Mouse (Mus musculus) heart, embryonic 11.5 days (tissue): ENCODE results near the gene Edil3. TPM values are rescaled to one million over a fixed set of nuclear protein-coding genes. Genes with fewer than 3 reads are reported as not detected.

Experiments used
- ATAC-seq: fragments of 200-750 bp; cut with Nextera tagmentation; replicated peaks from 2 replicates; pipeline ENCODE4 v1.8.0; 2017; ENCODE audit warnings: moderate library complexity; ENCODE audit not compliant: insufficient number of reproducible peaks, low FRiP score, low TSS enrichment
- H3K27ac ChIP-seq: fragments of 300-500 bp; sonication (generic); 2 replicates; pipeline ENCODE4 v1.5.1; 2014; ENCODE audit warnings: mild to moderate bottlenecking, low read depth, low read length
- H3K27me3 ChIP-seq: fragments of 300-500 bp; sonication (generic); 2 replicates; pipeline ENCODE4 v1.6.1; 2014; ENCODE audit warnings: mild to moderate bottlenecking, low read length, mixed read lengths; ENCODE audit not compliant: control insufficient read depth, insufficient read depth
- H3K36me3 ChIP-seq: fragments of 300-500 bp; sonication (generic); 2 replicates; pipeline ENCODE4 v1.6.1; 2014; ENCODE audit warnings: mild to moderate bottlenecking, low read length, moderate library complexity, mixed read lengths; ENCODE audit not compliant: control insufficient read depth, insufficient read depth
- H3K4me1 ChIP-seq: fragments of 300-500 bp; sonication (generic); 2 replicates; pipeline ENCODE4 v1.6.1; 2014; ENCODE audit warnings: low read length; ENCODE audit not compliant: control insufficient read depth, insufficient read depth
- H3K4me2 ChIP-seq: fragments of 300-500 bp; sonication (generic); 2 replicates; pipeline ENCODE4 v1.6.1; 2014; ENCODE audit warnings: mild to moderate bottlenecking, moderate library complexity
- H3K4me3 ChIP-seq: fragments of 300-500 bp; sonication (generic); 2 replicates; pipeline ENCODE4 v1.5.1; 2014; ENCODE audit warnings: low read depth, low read length
- H3K9ac ChIP-seq: fragments of 300-500 bp; sonication (generic); 2 replicates; pipeline ENCODE4 v1.6.1; 2014; ENCODE audit warnings: mild to moderate bottlenecking, low read depth, low read length, moderate library complexity
- H3K9me3 ChIP-seq: fragments of 300-500 bp; sonication (generic); replicated peaks from 2 replicates; pipeline ENCODE4 v1.6.1; 2016; ENCODE audit warnings: low read length; ENCODE audit not compliant: control insufficient read depth
- WGBS: fragments of 180-500 bp; shearing (Covaris S2); extraction: QIAGEN DNeasy Blood & Tissue Kit; methylation state at CpG from one replicate; pipeline ENCODE4 v1.1.7; 2014; ENCODE audit not compliant: insufficient replicate concordance; 5-methylcytosine and 5-hydroxymethylcytosine counted together
- polyA plus RNA-seq: library from polyadenylated mRNA; unstranded; fragments of >200 nt; fragmentation: Nextera tagmentation; extraction: Ambion mirVana; gene quantifications from 2 replicates; pipeline ENCODE4 v1.2.1, GENCODE M21; 2014

Gene Edil3
- polyA plus RNA-seq, 1 experiment from 2014 or later: 15.1 TPM

DNA sequence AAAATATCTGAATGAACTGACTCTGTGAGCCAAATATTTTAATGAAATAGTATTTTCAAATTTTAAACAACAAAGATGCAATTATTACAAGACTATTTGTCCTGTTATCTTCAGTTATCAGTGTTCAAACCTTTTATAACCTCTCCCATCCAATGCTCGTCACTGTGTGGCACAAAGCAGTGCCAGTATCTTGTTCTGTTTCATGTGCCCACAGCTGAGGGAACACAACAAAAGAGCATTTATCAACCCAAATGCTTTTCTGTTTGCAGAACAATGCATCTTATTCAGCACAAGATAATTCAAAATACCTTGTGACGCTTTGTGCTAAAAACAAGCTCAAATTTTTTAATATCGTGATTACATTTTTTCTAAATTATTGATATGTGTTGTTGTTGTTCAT is 78.8 kb downstream of the Edil3 start:
- WGBS: 72% methylated on average over 3 of the region's 3 CpGs
- Histone ChIP-seq H3K36me3 (no peaks in the 10 kb centered on the region), H3K27ac (no peak overlapping the region), H3K4me2 (no peak overlapping the region), H3K4me3 (no peak overlapping the region), H3K4me1 (no peaks in the 10 kb centered on the region), H3K27me3 (no peaks in the 10 kb centered on the region), H3K9ac (no peak overlapping the region), H3K9me3 (no peaks in the 10 kb centered on the region)
- no peak for ATAC-seq

DNA sequence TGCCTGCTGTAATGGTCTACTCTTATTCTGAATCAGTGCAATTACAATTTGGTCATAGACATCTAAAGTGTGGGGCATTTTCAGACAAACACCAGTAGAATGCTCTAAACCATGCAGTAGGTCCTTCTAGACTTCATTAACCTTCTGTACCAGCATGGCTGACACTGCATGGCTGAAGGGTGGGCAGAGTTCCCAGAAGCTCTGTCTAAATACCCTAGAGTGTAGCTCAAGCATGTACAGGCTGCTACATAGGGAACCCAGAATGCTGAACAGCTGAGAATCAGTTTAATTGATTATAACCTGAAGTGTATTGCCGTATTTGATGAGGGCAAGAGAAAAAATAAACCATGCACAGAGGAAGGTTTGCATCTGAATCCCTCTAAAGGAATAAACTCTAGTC is 86.1 kb downstream of the Edil3 start:
- H3K4me2 ChIP-seq: no peak overlapping the region

DNA sequence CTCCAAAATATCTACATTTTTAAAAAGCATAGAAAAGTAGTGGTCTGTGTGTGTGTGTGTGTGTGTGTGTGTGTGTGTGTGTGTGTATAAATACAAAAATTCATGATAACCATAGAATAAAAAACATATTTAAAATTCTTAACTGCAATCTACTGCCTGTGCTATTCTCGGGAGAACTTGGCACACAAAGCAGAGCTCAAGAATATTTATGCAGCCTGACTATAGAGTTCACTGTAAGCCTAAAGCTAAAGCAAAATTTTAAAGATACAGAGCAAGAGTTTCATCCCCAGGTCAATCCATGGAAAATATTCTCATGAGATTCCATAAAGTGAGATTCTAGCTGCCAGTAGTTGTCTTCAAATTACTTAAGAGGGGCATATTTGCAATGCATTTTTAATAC is 86.9 kb downstream of the Edil3 start:
- ATAC-seq: no peak
- Histone ChIP-seq H3K4me1 (no peaks in the 10 kb centered on the region), H3K9ac (no peak overlapping the region), H3K4me2 (no peak overlapping the region), H3K36me3 (no peaks in the 10 kb centered on the region), H3K9me3 (no peaks in the 10 kb centered on the region), H3K27me3 (no peaks in the 10 kb centered on the region), H3K27ac (no peak overlapping the region), H3K4me3 (no peak overlapping the region)
- 71% methylated on average over 1 of the region's 1 CpGs for WGBS

More for the DNA sequence above, 86.1 kb downstream of the Edil3 start:
- H3K27ac ChIP-seq: no peak overlapping the region
- H3K27me3 ChIP-seq: no peaks in the 10 kb centered on the region
- H3K4me1 ChIP-seq: no peaks in the 10 kb centered on the region
- 89% methylated on average over 1 of the region's 1 CpGs for WGBS
- H3K9ac ChIP-seq: no peak overlapping the region
- no peaks in the 10 kb centered on the region for H3K9me3 ChIP-seq
- no peak for ATAC-seq
- no peaks in the 10 kb centered on the region for H3K36me3 ChIP-seq
- no peak overlapping the region for H3K4me3 ChIP-seq

DNA sequence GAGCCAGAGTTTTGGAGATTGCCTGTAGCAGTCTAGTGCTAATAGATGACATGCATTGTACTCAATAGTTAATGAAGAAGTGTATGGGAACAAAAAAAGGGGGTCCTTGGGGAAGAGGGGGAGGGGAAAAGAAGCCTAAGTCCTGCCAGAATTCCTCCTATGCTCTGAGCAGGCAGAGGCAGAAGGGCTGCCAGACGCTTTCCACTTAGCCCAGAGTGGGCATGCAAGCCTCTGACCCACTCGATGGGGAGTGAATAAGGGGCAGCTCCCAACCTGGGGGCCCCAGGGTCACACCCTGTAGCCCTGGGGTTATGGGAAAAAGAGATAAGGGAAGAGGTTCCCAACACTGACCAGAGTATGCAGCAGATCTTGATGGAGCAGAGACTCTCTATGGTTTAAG is 95.2 kb downstream of the Edil3 start:
- Histone ChIP-seq H3K4me2 (no peak overlapping the region), H3K27me3 (no peaks in the 10 kb centered on the region), H3K9ac (no peak overlapping the region), H3K4me3 (no peak overlapping the region), H3K27ac (no peak overlapping the region), H3K36me3 (no peaks in the 10 kb centered on the region), H3K4me1 (no peaks in the 10 kb centered on the region), H3K9me3 (no peaks in the 10 kb centered on the region)
- 42% methylated on average over 2 of the region's 2 CpGs for WGBS
- ATAC-seq: no peak

DNA sequence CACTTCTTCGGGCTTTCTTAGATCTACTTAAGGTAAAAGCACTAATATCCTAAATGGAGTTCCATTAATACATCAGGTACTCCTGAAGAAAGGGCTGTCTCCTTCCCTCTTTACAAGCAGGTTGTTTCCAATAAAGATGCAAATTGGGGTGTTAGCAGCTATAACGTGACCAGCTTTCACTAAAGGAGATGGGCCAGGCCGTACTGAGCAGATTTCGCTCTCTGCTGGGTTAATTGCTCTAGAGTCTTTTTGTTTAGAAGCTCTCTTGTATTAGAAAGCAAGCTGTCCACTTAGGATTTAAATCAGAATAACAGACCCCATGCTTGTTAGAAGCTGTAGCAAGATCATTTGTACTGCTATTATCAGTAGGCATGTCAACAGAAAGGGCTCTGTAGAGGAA is 108.4 kb downstream of the Edil3 start:
- no peaks in the 10 kb centered on the region for H3K36me3 ChIP-seq
- ATAC-seq: no peak
- H3K4me1 ChIP-seq: no peaks in the 10 kb centered on the region
- H3K9ac ChIP-seq: no peak overlapping the region
- no peaks in the 10 kb centered on the region for H3K9me3 ChIP-seq
- H3K4me3 ChIP-seq: no peak overlapping the region
- 70% methylated on average over 4 of the region's 4 CpGs for WGBS
- no peak overlapping the region for H3K27ac ChIP-seq
- H3K4me2 ChIP-seq: no peak overlapping the region
- H3K27me3 ChIP-seq: no peaks in the 10 kb centered on the region

DNA sequence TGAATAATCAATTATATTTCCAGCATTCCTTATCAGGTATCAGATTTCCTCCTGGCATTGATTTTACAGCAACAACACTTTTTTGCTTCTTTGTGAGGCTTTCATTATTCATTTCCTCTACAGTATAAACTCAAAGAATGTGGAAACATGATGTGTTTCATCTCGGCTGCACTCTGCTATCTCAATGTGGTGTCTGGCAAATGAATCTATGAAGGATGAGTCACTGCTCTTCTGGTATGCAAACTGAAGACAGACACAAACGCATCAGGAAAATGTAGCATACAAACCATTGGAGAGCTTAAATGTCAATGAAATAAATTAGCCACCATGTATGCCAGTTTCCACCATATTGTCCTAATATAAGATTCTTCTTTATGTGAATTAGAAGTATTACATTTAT is 117.3 kb downstream of the Edil3 start:
- Histone ChIP-seq H3K4me3 (no peak overlapping the region), H3K36me3 (no peaks in the 10 kb centered on the region), H3K9ac (no peak overlapping the region), H3K27ac (no peak overlapping the region), H3K9me3 (no peaks in the 10 kb centered on the region), H3K4me2 (no peak overlapping the region), H3K4me1 (no peaks in the 10 kb centered on the region), H3K27me3 (no peaks in the 10 kb centered on the region)
- WGBS: 59% methylated on average over 2 of the region's 2 CpGs
- ATAC-seq: no peak

DNA sequence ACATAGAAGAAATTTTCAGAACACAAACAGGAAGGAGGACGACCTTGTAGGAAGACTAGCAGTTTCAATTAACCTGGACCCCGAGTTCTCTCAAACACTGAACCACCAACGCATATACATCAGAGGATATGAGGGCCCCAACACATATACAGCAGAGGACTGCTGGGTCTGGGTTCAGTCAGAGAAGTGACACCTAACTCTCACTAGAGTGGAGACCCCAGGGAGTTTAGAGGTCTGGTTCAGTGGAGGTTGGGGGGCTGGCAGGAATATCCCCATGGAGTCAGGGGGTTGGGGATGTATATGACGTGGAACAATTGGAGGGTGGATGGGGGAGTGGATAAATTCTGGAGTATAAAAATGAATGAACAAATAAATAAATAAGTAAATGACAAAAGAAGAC is 151.1 kb downstream of the Edil3 start:
- H3K4me3 ChIP-seq: no peak overlapping the region
- ATAC-seq: no peak
- 71% methylated on average over 4 of the region's 4 CpGs for WGBS
- H3K4me2 ChIP-seq: no peak overlapping the region
- H3K27ac ChIP-seq: no peak overlapping the region
- H3K9ac ChIP-seq: no peak overlapping the region
- no peaks in the 10 kb centered on the region for H3K36me3 ChIP-seq
- H3K27me3 ChIP-seq: no peaks in the 10 kb centered on the region
- no peaks in the 10 kb centered on the region for H3K9me3 ChIP-seq
- no peaks in the 10 kb centered on the region for H3K4me1 ChIP-seq

DNA sequence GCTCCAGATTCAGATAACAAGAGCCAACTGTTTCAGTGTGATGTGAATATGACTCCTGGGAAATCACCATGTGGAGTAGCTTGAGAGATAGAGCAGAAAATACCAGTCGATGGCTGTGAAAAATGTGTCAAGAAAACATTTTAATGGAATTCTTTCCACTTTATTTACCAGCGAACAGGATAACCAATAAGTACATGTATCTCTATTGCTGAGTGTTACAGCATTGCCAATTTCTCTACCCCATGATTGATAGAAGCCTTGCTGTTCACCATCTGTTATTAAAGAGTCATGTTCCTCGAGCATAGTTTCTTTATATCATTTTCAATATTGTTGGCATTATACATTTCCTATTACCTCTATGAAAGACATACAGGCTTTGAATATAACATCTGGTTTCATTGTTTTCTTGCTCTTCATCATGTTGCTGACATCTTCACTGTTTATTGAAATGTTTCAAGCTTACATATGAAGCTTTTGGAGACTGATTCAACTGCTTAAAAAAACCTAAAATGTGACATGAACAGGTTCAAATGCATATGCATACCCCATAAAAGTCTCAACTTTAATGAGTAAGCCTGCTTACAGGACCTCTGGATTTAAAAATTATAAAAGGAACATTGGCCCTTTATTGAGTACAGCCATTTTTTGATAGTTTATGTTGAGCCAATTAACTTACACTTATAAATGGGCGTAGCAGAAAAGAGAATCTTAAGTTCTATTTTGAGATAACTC is 186.6 kb downstream of the Edil3 start:
- no peak overlapping the region for H3K9ac ChIP-seq
- no peaks in the 10 kb centered on the region for H3K4me1 ChIP-seq
- no peaks in the 10 kb centered on the region for H3K36me3 ChIP-seq
- H3K4me3 ChIP-seq: no peak overlapping the region
- H3K4me2 ChIP-seq: no peak overlapping the region
- H3K9me3 ChIP-seq: no peaks in the 10 kb centered on the region
- ATAC-seq: no peak
- no peak overlapping the region for H3K27ac ChIP-seq
- 74% methylated on average over 4 of the region's 4 CpGs for WGBS
- no peaks in the 10 kb centered on the region for H3K27me3 ChIP-seq

DNA sequence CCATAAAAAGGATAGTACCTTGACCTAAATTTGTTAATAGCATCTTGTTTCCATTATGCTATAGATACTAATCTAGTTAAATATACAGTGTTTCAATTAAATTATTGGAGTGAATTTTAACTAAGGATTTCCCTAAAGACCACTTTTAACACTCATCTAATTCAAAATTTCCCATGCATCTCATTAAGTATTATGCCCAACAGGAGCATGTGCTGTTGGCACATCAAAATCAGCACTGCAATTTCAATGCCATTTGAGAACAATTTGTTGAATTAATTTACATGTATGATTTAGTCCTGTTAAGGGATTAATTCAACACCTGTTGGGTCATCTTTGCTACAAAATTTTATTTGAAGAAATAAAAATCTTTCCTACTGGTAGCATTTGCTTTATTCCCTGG is 191.2 kb downstream of the Edil3 start:
- Histone ChIP-seq H3K27ac (no peak overlapping the region), H3K4me3 (no peak overlapping the region), H3K4me2 (no peak overlapping the region), H3K9ac (no peak overlapping the region), H3K36me3 (no peaks in the 10 kb centered on the region), H3K9me3 (no peaks in the 10 kb centered on the region), H3K27me3 (no peaks in the 10 kb centered on the region), H3K4me1 (no peaks in the 10 kb centered on the region)
- ATAC-seq: no peak
